Mouse (Mus musculus): ENCODE results near the gene Mrtfb. TPM values are rescaled to one million over a fixed set of nuclear protein-coding genes. Genes with fewer than 3 reads are reported as not detected.

Mrtfb gene
- total RNA-seq, 2 experiments from 2014 or later: 62.9 to 63.5 TPM

GRCm38 (mm10) chr16:13428806-13429205, 172.5 kb downstream of the Mrtfb start:
- no peak for DNase-seq
- intact Hi-C loops (cut with DNase I): no loop called here

GRCm38 (mm10) chr16:13429921-13430606, 173.8 kb downstream of the Mrtfb start:
- intact Hi-C loops (cut with DNase I): no loop called here
- DNase-seq: no peak

- DNase-seq: no peak
- intact Hi-C loops (cut with DNase I): no loop called here
Measured at GRCm38 (mm10) chr16:13430940-13431339, 174.7 kb downstream of the Mrtfb start.

- no peak for DNase-seq
- intact Hi-C loops (cut with DNase I): no loop called here
Measured at GRCm38 (mm10) chr16:13435627-13436026, 179.3 kb downstream of the Mrtfb start.

GRCm38 (mm10) chr16:13437037-13437769, 180.9 kb downstream of the Mrtfb start:
- DNase-seq: peak; percentile 96
- intact Hi-C loops (cut with DNase I): no loop called here

GRCm38 (mm10) chr16:13437770-13438372, 181.6 kb downstream of the Mrtfb start:
- intact Hi-C loops (cut with DNase I): no loop called here
- peak; percentile 66 for DNase-seq

GRCm38 (mm10) chr16:13440468-13440867, 184.2 kb downstream of the Mrtfb start:
- DNase-seq: peak; percentile 24
- intact Hi-C loops (cut with DNase I): loop anchor here (10.0 kb wide), 1 partner anchor 174 kb away; no protein-coding TSS in a partner anchor

- intact Hi-C loops (cut with DNase I): loop anchor here (10.0 kb wide), 1 partner anchor 171 kb away; no protein-coding TSS in a partner anchor
Measured at GRCm38 (mm10) chr16:13443764-13444163, 187.5 kb downstream of the Mrtfb start.

GRCm38 (mm10) chr16:13445461-13445860, 189.2 kb downstream of the Mrtfb start:
- peak; percentile 29 for DNase-seq
- intact Hi-C loops (cut with DNase I): loop anchor here (10.0 kb wide), 1 partner anchor 169 kb away; no protein-coding TSS in a partner anchor

More at GRCm38 (mm10) chr16:13443764-13444163, 187.5 kb downstream of the Mrtfb start:
- DNase-seq: no peak

- intact Hi-C loops (cut with DNase I): loop anchor here (10.0 kb wide), 1 partner anchor 168 kb away; no protein-coding TSS in a partner anchor
- peak; percentile 21 for DNase-seq
Measured at GRCm38 (mm10) chr16:13446488-13446887, 190.2 kb downstream of the Mrtfb start.

GRCm38 (mm10) chr16:13446971-13447283, 190.6 kb downstream of the Mrtfb start:
- DNase-seq: no peak
- intact Hi-C loops (cut with DNase I): loop anchor here (10.0 kb wide), 1 partner anchor 168 kb away; no protein-coding TSS in a partner anchor

- DNase-seq: peak; percentile 43
Measured at GRCm38 (mm10) chr16:13447284-13448050, 191.2 kb downstream of the Mrtfb start.

GRCm38 (mm10) chr16:13448051-13448705, 191.9 kb downstream of the Mrtfb start:
- DNase-seq: peak; percentile 47
- intact Hi-C loops (cut with DNase I): loop anchor here (10.0 kb wide), 1 partner anchor 167 kb away; no protein-coding TSS in a partner anchor

More at GRCm38 (mm10) chr16:13447284-13448050, 191.2 kb downstream of the Mrtfb start:
- intact Hi-C loops (cut with DNase I): loop anchor here (10.0 kb wide), 1 partner anchor 167 kb away; no protein-coding TSS in a partner anchor

- DNase-seq: no peak
- intact Hi-C loops (cut with DNase I): loop anchor here (10.0 kb wide), 1 partner anchor 166 kb away; no protein-coding TSS in a partner anchor
Measured at GRCm38 (mm10) chr16:13448706-13449090, 192.4 kb downstream of the Mrtfb start.

GRCm38 (mm10) chr16:13449491-13449890, 193.2 kb downstream of the Mrtfb start:
- intact Hi-C loops (cut with DNase I): loop anchor here (10.0 kb wide), 1 partner anchor 165 kb away; no protein-coding TSS in a partner anchor
- DNase-seq: no peak

GRCm38 (mm10) chr16:13450831-13451230, 194.6 kb downstream of the Mrtfb start:
- intact Hi-C loops (cut with DNase I): no loop called here
- no peak for DNase-seq

GRCm38 (mm10) chr16:13451991-13452390, 195.7 kb downstream of the Mrtfb start:
- intact Hi-C loops (cut with DNase I): no loop called here
- DNase-seq: peak; percentile 77

- no peak for DNase-seq
- intact Hi-C loops (cut with DNase I): no loop called here
Measured at GRCm38 (mm10) chr16:13452661-13453060, 196.4 kb downstream of the Mrtfb start.

GRCm38 (mm10) chr16:13454026-13454600, 197.8 kb downstream of the Mrtfb start:
- intact Hi-C loops (cut with DNase I): no loop called here
- DNase-seq: no peak

Measured in left cerebral cortex, postnatal 4 days (tissue).